Mouse (Mus musculus) neural tube, embryonic 13.5 days (tissue): Measurements from ENCODE around the gene Prkag1. TPM values are rescaled to one million over a fixed set of nuclear protein-coding genes. Genes with fewer than 3 reads are reported as not detected.

Source experiments
- ATAC-seq: fragments of 200-750 bp; cut with Nextera tagmentation; 2 replicates; pipeline ENCODE4 v1.8.0; 2017; ENCODE audit warnings: low read depth, mild to moderate bottlenecking, moderate TSS enrichment, moderate library complexity
- H3K27ac ChIP-seq: fragments of 300-500 bp; sonication (generic); replicated peaks from 2 replicates; pipeline ENCODE4 v1.5.1; 2015; ENCODE audit warnings: moderate library complexity, mild to moderate bottlenecking, inconsistent platforms
- H3K27me3 ChIP-seq: fragments of 300-500 bp; sonication (generic); 2 replicates; pipeline ENCODE4 v1.6.1; 2015; ENCODE audit warnings: mild to moderate bottlenecking, inconsistent platforms
- H3K36me3 ChIP-seq: fragments of 300-500 bp; sonication (generic); 2 replicates; pipeline ENCODE4 v1.6.1; 2015; ENCODE audit warnings: mild to moderate bottlenecking, inconsistent platforms
- H3K4me1 ChIP-seq: fragments of 300-500 bp; sonication (generic); replicated peaks from 2 replicates; pipeline ENCODE4 v1.6.1; 2015; ENCODE audit warnings: inconsistent platforms
- H3K4me2 ChIP-seq: fragments of 300-500 bp; sonication (generic); 2 replicates; pipeline ENCODE4 v1.6.1; 2015; ENCODE audit warnings: inconsistent platforms, mild to moderate bottlenecking, moderate library complexity
- H3K4me3 ChIP-seq: fragments of 300-500 bp; sonication (generic); 2 replicates; pipeline ENCODE4 v1.5.1; 2015; ENCODE audit warnings: mild to moderate bottlenecking, inconsistent platforms
- H3K9ac ChIP-seq: fragments of 300-500 bp; sonication (generic); 2 replicates; pipeline ENCODE4 v1.6.1; 2015; ENCODE audit warnings: moderate library complexity, mild to moderate bottlenecking, inconsistent platforms
- H3K9me3 ChIP-seq: fragments of 300-500 bp; sonication (generic); 2 replicates; pipeline ENCODE4 v1.6.1; 2016; ENCODE audit warnings: inconsistent platforms
- WGBS: fragments of 180-500 bp; shearing (Covaris S2); methylation state at CpG from one replicate; pipeline ENCODE4 v1.1.7; 2015; 5-methylcytosine and 5-hydroxymethylcytosine counted together
- polyA plus RNA-seq: library from polyadenylated mRNA; unstranded; fragments of >200 nt; fragmentation: Nextera tagmentation; extraction: Ambion mirVana; gene quantifications from 2 replicates; pipeline ENCODE4 v1.2.1, GENCODE M21; 2015

The Prkag1 gene
- polyA plus RNA-seq, 1 experiment from 2014 or later: 71.8 TPM

GRCm38 (mm10) chr15:98765929-98766328 lies 65.4 kb downstream of the Prkag1 start:
- Histone ChIP-seq H3K27me3 (peaks cover 60% of the 10 kb centered on the region), H3K36me3 (no peaks in the 10 kb centered on the region), H3K4me2 (no peak overlapping the region), H3K4me1 (peaks cover 21% of the 10 kb centered on the region), H3K27ac (no peak overlapping the region), H3K9me3 (no peaks in the 10 kb centered on the region), H3K9ac (no peak overlapping the region), H3K4me3 (no peak overlapping the region)
- ATAC-seq: no peak
- 62% methylated on average over 4 of the region's 4 CpGs for WGBS

Other genes with a start within 250 kb of the Prkag1 start
- gene Adcy6, start 221.4 kb downstream of the Prkag1 start, polyA plus RNA-seq: 10.4 and 10.7 TPM in 2 replicates
- gene Cacnb3, start 200.7 kb downstream of the Prkag1 start, polyA plus RNA-seq: 124 and 137 TPM in 2 replicates
- gene Ddx23, start 168.6 kb downstream of the Prkag1 start, polyA plus RNA-seq: 20.5 and 21.7 TPM in 2 replicates
- 6.2 and 7.4 TPM in 2 replicates for gene Rnd1, start 154.1 kb downstream of the Prkag1 start, polyA plus RNA-seq
- 2.2 and 4.1 TPM in 2 replicates for gene Ccdc65, start 123.3 kb downstream of the Prkag1 start, polyA plus RNA-seq
- gene Fkbp11, start 103.3 kb downstream of the Prkag1 start, polyA plus RNA-seq: 8.1 and 10.9 TPM in 2 replicates
- 71.9 and 74.9 TPM in 2 replicates for gene Arf3, start 68.3 kb downstream of the Prkag1 start, polyA plus RNA-seq
- gene Wnt10b, start 53.4 kb downstream of the Prkag1 start, polyA plus RNA-seq: not detected in 2 replicates
- gene Wnt1, start 41.7 kb downstream of the Prkag1 start, polyA plus RNA-seq: 3.6 and 3.9 TPM in 2 replicates
- gene Ddn, start 22.0 kb downstream of the Prkag1 start, polyA plus RNA-seq: 0.50 TPM in 2 replicates
- 9.7 and 10.8 TPM in 2 replicates for gene Kmt2d, start 39.7 kb upstream of the Prkag1 start, polyA plus RNA-seq
- gene Rhebl1, start 63.0 kb upstream of the Prkag1 start, polyA plus RNA-seq: 27.8 and 33.3 TPM in 2 replicates
- gene Dhh, start 67.0 kb upstream of the Prkag1 start, polyA plus RNA-seq: 3.1 and 4.3 TPM in 2 replicates
- 34.9 and 39.0 TPM in 2 replicates for gene Lmbr1l, start 86.7 kb upstream of the Prkag1 start, polyA plus RNA-seq
- 1,062 and 1,121 TPM in 2 replicates for gene Tuba1b, start 103.0 kb upstream of the Prkag1 start, polyA plus RNA-seq
- not detected in 2 replicates for gene Gm49450, start 122.0 kb upstream of the Prkag1 start, polyA plus RNA-seq
- 13,124 and 14,228 TPM in 2 replicates for gene Tuba1a, start 122.2 kb upstream of the Prkag1 start, polyA plus RNA-seq
- gene Tuba1c, start 198.4 kb upstream of the Prkag1 start, polyA plus RNA-seq: 25.6 and 29.7 TPM in 2 replicates
- gene Prph, start 223.7 kb upstream of the Prkag1 start, polyA plus RNA-seq: 268 and 371 TPM in 2 replicates
- 6.3 and 6.9 TPM in 2 replicates for gene Troap, start 243.1 kb upstream of the Prkag1 start, polyA plus RNA-seq